Mouse (Mus musculus) G1E (cell line): ENCODE results near the gene Slc6a4.

Experiments
- CTCF ChIP-seq: IDR thresholded peaks from 2 replicates; pipeline ENCODE4 v1.5.1; 2012; ENCODE audit warnings: low read depth, low read length, inconsistent platforms, mixed read lengths
- GATA1 ChIP-seq: IDR thresholded peaks from 2 replicates; pipeline ENCODE4 v1.6.1; 2012; ENCODE audit warnings: borderline replicate concordance, low read length, inconsistent platforms, mixed read lengths
- GATA2 ChIP-seq: IDR thresholded peaks from 2 replicates; pipeline ENCODE4 v1.6.1; 2012; ENCODE audit warnings: low read depth, low read length, inconsistent platforms, borderline replicate concordance
- POLR2AphosphoS5 ChIP-seq: IDR thresholded peaks from 2 replicates; pipeline ENCODE4 v1.6.1; 2012; ENCODE audit warnings: low read depth, low read length, inconsistent platforms; ENCODE audit not compliant: insufficient replicate concordance
- TAL1 ChIP-seq: conservative IDR thresholded peaks from 2 replicates; pipeline ENCODE4 v1.6.1; 2012; ENCODE audit warnings: low read depth, low read length, inconsistent platforms, mixed read lengths

DNA sequence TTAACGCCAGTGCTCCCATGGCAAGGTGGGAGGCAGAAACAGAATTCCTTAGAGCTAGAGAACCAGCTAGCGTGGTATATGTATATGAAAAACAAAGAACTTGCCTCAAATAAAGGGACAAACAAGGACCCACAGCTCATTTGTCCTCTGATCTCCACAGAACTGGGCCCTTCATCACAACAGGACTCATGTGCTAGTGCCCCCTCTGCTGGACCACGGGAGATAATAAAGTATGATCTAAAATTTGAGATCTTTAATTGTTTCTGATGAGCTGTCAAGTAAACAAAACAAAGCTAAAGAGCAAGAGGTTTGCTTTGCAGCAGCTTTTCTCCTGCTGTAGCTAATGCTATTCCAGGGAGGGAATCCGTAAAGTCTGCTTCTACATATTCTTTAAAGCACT is 72.3 kb downstream of the Slc6a4 start:
- TF ChIP-seq CTCF = no peak
- TF ChIP-seq GATA1 = no peak
- TF ChIP-seq TAL1 = no peak
- TF ChIP-seq GATA2 = no peak
- no peak for TF ChIP-seq POLR2AphosphoS5
